Mouse (Mus musculus) left cerebral cortex, postnatal 36 days (tissue): ENCODE data around the gene Slc34a3. TPM values are rescaled to one million over a fixed set of nuclear protein-coding genes. Genes with fewer than 3 reads are reported as not detected.

ENCODE experiments used
- DNase-seq, 2 experiments: peaks; one replicate each; pipeline ENCODE4 v3.0.0; 2021 to 2022; ENCODE audit warnings: low spot score in 2 of 2, mixed read lengths in 1 of 2
- intact Hi-C: fragments of 180-260 bp; cut with DNase I; formaldehyde crosslinking; loops from one replicate; pipeline ENCODE4 v1.15.1; 2025
- total RNA-seq, 2 experiments: library from RNA; stranded (reverse); gene quantifications; 2 replicates each; pipeline ENCODE4 v1.2.3; 2021

The Slc34a3 gene
- total RNA-seq, 2 experiments from 2014 or later = not detected

DNA sequence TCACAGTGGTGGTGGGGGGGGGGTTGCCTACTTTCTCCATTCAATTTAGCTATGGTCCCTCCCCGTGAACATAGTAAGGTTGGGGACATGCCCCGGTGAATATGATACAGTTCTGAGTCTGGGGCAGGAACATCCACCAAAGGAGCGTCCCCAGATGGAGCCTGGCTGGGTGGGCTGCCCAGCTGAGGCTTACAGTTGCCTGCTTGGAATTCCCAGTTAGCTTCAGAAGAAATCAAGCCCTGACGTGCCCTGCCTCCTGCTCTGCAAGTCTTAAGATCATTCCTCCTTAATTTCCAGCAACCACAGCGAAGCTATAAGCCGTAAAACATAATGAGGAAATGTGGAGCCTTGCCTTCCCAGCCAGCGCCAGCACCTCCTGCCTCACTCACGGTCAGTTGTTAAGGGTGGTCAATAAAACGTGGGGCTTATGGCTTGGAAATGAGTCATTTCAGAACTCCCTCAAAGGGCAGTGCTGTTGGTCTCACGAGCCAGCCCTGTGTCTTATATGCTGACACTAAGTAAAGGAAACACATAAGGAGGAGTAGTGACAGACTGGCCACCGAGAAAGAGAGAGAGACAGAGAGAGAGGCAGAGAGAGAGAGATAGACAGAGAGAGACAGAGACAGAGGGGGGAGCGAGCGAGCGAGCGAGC, 54.5 kb downstream of the Slc34a3 start:
- no peak for DNase-seq
- intact Hi-C loops = loop anchor here (5.0 kb wide), 1 partner anchor 82 kb away; the partner anchor contains the start of gene Noxa1

Other genes starting within 250 kb of the Slc34a3 start
- gene Nsmf, start 180.0 kb downstream of the Slc34a3 start, total RNA-seq = 100 to 1,000 TPM; 458 to 503 TPM
- not detected for gene Entpd8, start 154.1 kb downstream of the Slc34a3 start, total RNA-seq
- gene Noxa1, start 139.2 kb downstream of the Slc34a3 start, total RNA-seq = not detected
- 10 to 100 TPM; 19.7 to 30.7 TPM for gene Nrarp, start 53.6 kb downstream of the Slc34a3 start, total RNA-seq
- gene Tor4a, start 37.5 kb downstream of the Slc34a3 start, total RNA-seq = 1 to 10 TPM; 1.6 to 2.3 TPM
- gene Nelfb, start 22.9 kb downstream of the Slc34a3 start, total RNA-seq = 10 to 100 TPM; 55.4 to 58.5 TPM
- gene Stpg3, start 19.7 kb downstream of the Slc34a3 start, total RNA-seq = under 1 TPM in 1 of 2 experiments, not detected in 1; 0.29 TPM
- not detected for gene Fam166a, start 15.6 kb downstream of the Slc34a3 start, total RNA-seq
- gene Tubb4b, start 9.7 kb downstream of the Slc34a3 start, total RNA-seq = 100 to 1,000 TPM; 334 to 390 TPM
- gene Rnf224, start 2.4 kb upstream of the Slc34a3 start, total RNA-seq = not detected
- 100 to 1,000 TPM; 244 to 282 TPM for gene Rnf208, start 7.9 kb upstream of the Slc34a3 start, total RNA-seq
- gene Cysrt1, start 8.1 kb upstream of the Slc34a3 start, total RNA-seq = not detected
- 1 to 10 TPM; 1.9 to 3.2 TPM for gene AL732309.1, start 12.5 kb upstream of the Slc34a3 start, total RNA-seq
- gene Tmem203, start 21.1 kb upstream of the Slc34a3 start, total RNA-seq = 10 to 100 TPM; 32.8 to 44.3 TPM
- gene Tprn, start 28.3 kb upstream of the Slc34a3 start, total RNA-seq = 10 to 100 TPM; 18.5 to 24.7 TPM
- 10 to 100 TPM; 60.1 to 68.3 TPM for gene Ssna1, start 38.1 kb upstream of the Slc34a3 start, total RNA-seq
- gene Anapc2, start 38.1 kb upstream of the Slc34a3 start, total RNA-seq = 10 to 100 TPM; 78.9 to 82.8 TPM
- gene Tmem210, start 53.8 kb upstream of the Slc34a3 start, total RNA-seq = not detected
- not detected for gene Lrrc26, start 55.6 kb upstream of the Slc34a3 start, total RNA-seq
- 100 to 1,000 TPM; 451 to 471 TPM for gene Grin1, start 84.8 kb upstream of the Slc34a3 start, total RNA-seq
- 10 to 100 TPM; 57.0 to 63.7 TPM for gene Man1b1, start 98.0 kb upstream of the Slc34a3 start, total RNA-seq
- gene Dpp7, start 122.0 kb upstream of the Slc34a3 start, total RNA-seq = 10 to 100 TPM; 27.1 to 34.1 TPM
- gene Uap1l1, start 131.3 kb upstream of the Slc34a3 start, total RNA-seq = 10 to 100 TPM; 17.0 to 20.8 TPM
- 1 to 10 TPM; 2.7 to 4.1 TPM for gene Sapcd2, start 138.0 kb upstream of the Slc34a3 start, total RNA-seq
- gene Entpd2, start 161.5 kb upstream of the Slc34a3 start, total RNA-seq = 10 to 100 TPM; 12.0 to 13.9 TPM
- 100 to 1,000 TPM; 325 to 339 TPM for gene Npdc1, start 165.0 kb upstream of the Slc34a3 start, total RNA-seq
- gene Fut7, start 188.9 kb upstream of the Slc34a3 start, total RNA-seq = under 1 TPM in 1 of 2 experiments, not detected in 1; 0.20 TPM
- 100 to 1,000 TPM; 169 to 174 TPM for gene Abca2, start 194.3 kb upstream of the Slc34a3 start, total RNA-seq
- gene Clic3, start 222.5 kb upstream of the Slc34a3 start, total RNA-seq = under 1 TPM in 1 of 2 experiments, not detected in 1; 0.69 TPM
- 10 to 100 TPM; 72.8 to 75.8 TPM for gene Paxx, start 226.7 kb upstream of the Slc34a3 start, total RNA-seq
- 1,000 to 10,000 TPM; 1,442 to 2,237 TPM for gene Ptgds, start 235.7 kb upstream of the Slc34a3 start, total RNA-seq